Mouse (Mus musculus) lung, postnatal 0 days (tissue): ENCODE results near the gene Angptl8. TPM values are rescaled to one million over a fixed set of nuclear protein-coding genes. Genes with fewer than 3 reads are reported as not detected.
A peak's percentile ranks its signal among the peaks of the same experiment; 100 is the strongest.
"Not testable (repeated sequence)": the region's sequence is repeated elsewhere in the genome, so short reads cannot be mapped to it uniquely, and the experiment has no call there.

ENCODE experiments used
- ATAC-seq: fragments of 200-750 bp; cut with Nextera tagmentation; 2 replicates; pipeline ENCODE4 v1.8.0; 2017; ENCODE audit warnings: moderate library complexity
- DNase-seq: peaks from one replicate; pipeline ENCODE4 v3.0.0-alpha.2; 2016; ENCODE audit warnings: low spot score
- H3K27ac ChIP-seq: fragments of 300-500 bp; sonication (generic); 2 replicates; pipeline ENCODE4 v1.5.1; 2014; ENCODE audit warnings: antibody characterized with exemption, mild to moderate bottlenecking, low read length, mixed read lengths
- H3K27me3 ChIP-seq: fragments of 300-500 bp; sonication (generic); replicated peaks from 2 replicates; pipeline ENCODE4 v1.6.1; 2014; ENCODE audit warnings: low read length, mixed read lengths; ENCODE audit not compliant: insufficient read depth
- H3K36me3 ChIP-seq: fragments of 300-500 bp; sonication (generic); 2 replicates; pipeline ENCODE4 v1.6.1; 2014; ENCODE audit warnings: low read length, mixed read lengths; ENCODE audit not compliant: insufficient read depth
- H3K4me1 ChIP-seq: fragments of 300-500 bp; sonication (generic); 2 replicates; pipeline ENCODE4 v1.6.1; 2014; ENCODE audit warnings: antibody characterized with exemption, low read depth, low read length, mixed read lengths; ENCODE audit not compliant: insufficient read depth
- H3K4me2 ChIP-seq: fragments of 300-500 bp; sonication (generic); replicated peaks from 2 replicates; pipeline ENCODE4 v1.6.1; 2014; ENCODE audit warnings: low read depth, mild to moderate bottlenecking, low read length, moderate library complexity, mixed read lengths
- H3K4me3 ChIP-seq: fragments of 300-500 bp; sonication (generic); 2 replicates; pipeline ENCODE4 v1.5.1; 2014; ENCODE audit warnings: low read depth, low read length
- H3K9ac ChIP-seq: fragments of 300-500 bp; sonication (generic); replicated peaks from 2 replicates; pipeline ENCODE4 v1.6.1; 2014; ENCODE audit warnings: low read depth, mild to moderate bottlenecking
- H3K9me3 ChIP-seq: fragments of 300-500 bp; sonication (generic); 2 replicates; pipeline ENCODE4 v1.6.1; 2016; ENCODE audit warnings: low read length, mixed read lengths
- CTCF ChIP-seq: IDR thresholded peaks from 2 replicates; pipeline ENCODE4 v1.5.1; 2016; ENCODE audit warnings: antibody characterized with exemption, mild to moderate bottlenecking
- EP300 ChIP-seq: IDR thresholded peaks from 2 replicates; pipeline ENCODE4 v1.6.1; 2016; ENCODE audit warnings: antibody characterized with exemption, mild to moderate bottlenecking, control low read depth
- WGBS: fragments of 180-500 bp; shearing (Covaris S2); extraction: QIAGEN DNeasy Blood & Tissue Kit; methylation state at CpG from one replicate; pipeline ENCODE4 v1.1.7; 2014; 5-methylcytosine and 5-hydroxymethylcytosine counted together
- polyA plus RNA-seq: library from polyadenylated mRNA; unstranded; fragments of >200 nt; fragmentation: Nextera tagmentation; extraction: Ambion mirVana; gene quantifications from 2 replicates; pipeline ENCODE4 v1.2.1, GENCODE M21; 2015

The Angptl8 gene
- polyA plus RNA-seq, 1 experiment from 2014 or later = 7.4 TPM

GRCm38 (mm10) chr9:21792644-21793043 lies 42.7 kb upstream of the Angptl8 start:
- Histone ChIP-seq H3K9ac (no peak overlapping the region; the same call in 1 of the 2 replicates), H3K4me1 (peaks cover 34% of the 10 kb centered on the region), H3K27ac (peak overlapping the region; percentile 81), H3K27me3 (no peaks in the 10 kb centered on the region), H3K4me3 (no peak overlapping the region), H3K4me2 (peak overlapping the region; percentile 46), H3K9me3 (no peaks in the 10 kb centered on the region), H3K36me3 (peaks cover 23% of the 10 kb centered on the region; the same call in 1 of the 2 replicates)
- 17% methylated on average over 8 of the region's 8 CpGs for WGBS
- DNase-seq (peak; percentile 76), ATAC-seq (peak; percentile 36)
- TF ChIP-seq EP300 (no peak; the same call in 1 of the 2 replicates), CTCF (no peak)

- H3K4me3 ChIP-seq, H3K9ac ChIP-seq, H3K27me3 ChIP-seq, H3K4me2 ChIP-seq, DNase-seq, ATAC-seq, H3K9me3 ChIP-seq, H3K27ac ChIP-seq: not testable (repeated sequence)
- WGBS = 96% methylated on average over 6 of the region's 6 CpGs
- peaks cover 23% of the 10 kb centered on the region; the same call in 1 of the 2 replicates for H3K36me3 ChIP-seq
- peaks cover 34% of the 10 kb centered on the region for H3K4me1 ChIP-seq
Measured at GRCm38 (mm10) chr9:21793507-21793906, 41.8 kb upstream of the Angptl8 start.

GRCm38 (mm10) chr9:21794344-21794834 lies 40.9 kb upstream of the Angptl8 start:
- no peak overlapping the region for H3K9ac ChIP-seq
- ATAC-seq = no peak
- peaks cover 34% of the 10 kb centered on the region for H3K4me1 ChIP-seq
- no peak overlapping the region for H3K4me2 ChIP-seq
- no peak overlapping the region for H3K27ac ChIP-seq
- no peaks in the 10 kb centered on the region for H3K9me3 ChIP-seq
- H3K27me3 ChIP-seq = no peaks in the 10 kb centered on the region
- no peak for DNase-seq
- peaks cover 23% of the 10 kb centered on the region; the same call in 1 of the 2 replicates for H3K36me3 ChIP-seq
- no peak overlapping the region for H3K4me3 ChIP-seq
- TF ChIP-seq EP300 (no peak), CTCF (no peak)
- WGBS = 91% methylated on average over 17 of the region's 18 CpGs

- Histone ChIP-seq H3K4me2 (no peak overlapping the region), H3K27me3 (no peaks in the 10 kb centered on the region), H3K9me3 (no peaks in the 10 kb centered on the region), H3K27ac (no peak overlapping the region), H3K4me1 (peaks cover 34% of the 10 kb centered on the region), H3K4me3 (no peak overlapping the region), H3K36me3 (peaks cover 20% of the 10 kb centered on the region; the same call in 1 of the 2 replicates), H3K9ac (no peak overlapping the region)
- DNase-seq = no peak
- no peak for TF ChIP-seq CTCF
- no peak for TF ChIP-seq EP300
- no peak for ATAC-seq
- 84% methylated on average over 23 of the region's 25 CpGs for WGBS
Measured at GRCm38 (mm10) chr9:21794925-21795324, 40.4 kb upstream of the Angptl8 start.

GRCm38 (mm10) chr9:21795579-21795978 lies 39.7 kb upstream of the Angptl8 start:
- no peak overlapping the region; the same call in 1 of the 2 replicates for H3K9ac ChIP-seq
- H3K4me1 ChIP-seq = peaks cover 34% of the 10 kb centered on the region
- no peaks in the 10 kb centered on the region for H3K27me3 ChIP-seq
- H3K4me3 ChIP-seq = no peak overlapping the region
- H3K9me3 ChIP-seq = no peaks in the 10 kb centered on the region
- TF ChIP-seq CTCF (no peak), EP300 (no peak)
- H3K27ac ChIP-seq = 0 out of 2 replicates have a peak overlapping the region, but pooled peaks have one; percentile 54
- 72% methylated on average over 5 of the region's 5 CpGs for WGBS
- ATAC-seq (no peak), DNase-seq (no peak)
- H3K4me2 ChIP-seq = peak overlapping the region; percentile 63
- peaks cover 16% of the 10 kb centered on the region; the same call in 1 of the 2 replicates for H3K36me3 ChIP-seq

- peak overlapping the region; percentile 27; the same call in 1 of the 2 replicates for H3K9ac ChIP-seq
- H3K27ac ChIP-seq = peak overlapping the region; percentile 54
- ATAC-seq (no peak), DNase-seq (no peak)
- peak overlapping the region; percentile 63 for H3K4me2 ChIP-seq
- no peak for TF ChIP-seq CTCF
- TF ChIP-seq EP300 = no peak
- H3K9me3 ChIP-seq = no peaks in the 10 kb centered on the region
- peaks cover 33% of the 10 kb centered on the region for H3K4me1 ChIP-seq
- H3K27me3 ChIP-seq = no peaks in the 10 kb centered on the region
- peak overlapping the region; percentile 16; the same call in 1 of the 2 replicates for H3K4me3 ChIP-seq
- WGBS = 16% methylated on average over 3 of the region's 3 CpGs
- H3K36me3 ChIP-seq = peaks cover 16% of the 10 kb centered on the region; the same call in 1 of the 2 replicates
Measured at GRCm38 (mm10) chr9:21796259-21796658, 39.1 kb upstream of the Angptl8 start.
